Mouse (Mus musculus): ENCODE data around the gene Trmt1. TPM values are rescaled to one million over a fixed set of nuclear protein-coding genes. Genes with fewer than 3 reads are reported as not detected.

Trmt1 gene
- total RNA-seq, 2 experiments from 2014 or later = 99.8 to 105 TPM

DNA sequence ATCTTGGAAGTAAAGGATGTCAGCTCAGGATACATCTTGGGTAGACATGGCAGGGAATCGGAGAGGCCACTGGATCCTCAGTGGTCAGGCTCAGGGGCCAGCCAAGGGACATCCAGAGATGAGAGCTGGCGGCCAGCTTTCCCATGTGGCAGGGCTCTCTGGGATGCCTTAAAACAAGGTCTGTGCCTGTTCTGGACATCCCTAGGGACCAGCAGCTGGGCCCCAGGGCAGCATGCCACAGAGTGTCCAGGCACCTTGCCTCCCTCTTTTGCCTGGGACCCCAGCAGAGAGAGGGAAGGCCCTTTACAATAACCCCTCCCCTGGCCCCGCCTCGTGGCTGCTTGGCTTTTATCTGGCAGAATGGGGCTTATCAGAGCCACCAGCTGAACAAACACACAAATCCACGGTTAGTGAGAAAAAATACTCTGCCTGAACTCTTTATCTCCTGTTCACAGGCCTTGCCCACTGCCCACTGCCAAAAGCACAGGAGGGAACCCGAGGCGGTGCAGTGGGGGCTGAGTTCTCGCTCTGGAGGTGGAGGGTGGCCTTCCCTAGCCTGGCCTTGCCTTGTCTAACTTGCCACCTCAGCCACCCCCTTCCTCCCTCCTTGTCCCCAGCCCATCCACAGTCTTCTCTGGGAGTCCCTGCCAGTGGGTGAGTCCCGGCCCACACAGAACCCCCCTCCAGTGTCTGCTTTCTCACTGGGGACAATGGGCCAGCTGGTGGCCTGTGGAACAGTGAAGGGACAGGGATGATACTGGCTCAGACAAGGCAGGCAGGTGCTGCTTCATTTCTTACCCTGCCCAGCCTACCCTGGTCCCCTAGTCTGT lies 44.6 kb downstream of the Trmt1 start:
- no peak for DNase-seq (ENCODE audit: low spot score in 2 of 2)

DNA sequence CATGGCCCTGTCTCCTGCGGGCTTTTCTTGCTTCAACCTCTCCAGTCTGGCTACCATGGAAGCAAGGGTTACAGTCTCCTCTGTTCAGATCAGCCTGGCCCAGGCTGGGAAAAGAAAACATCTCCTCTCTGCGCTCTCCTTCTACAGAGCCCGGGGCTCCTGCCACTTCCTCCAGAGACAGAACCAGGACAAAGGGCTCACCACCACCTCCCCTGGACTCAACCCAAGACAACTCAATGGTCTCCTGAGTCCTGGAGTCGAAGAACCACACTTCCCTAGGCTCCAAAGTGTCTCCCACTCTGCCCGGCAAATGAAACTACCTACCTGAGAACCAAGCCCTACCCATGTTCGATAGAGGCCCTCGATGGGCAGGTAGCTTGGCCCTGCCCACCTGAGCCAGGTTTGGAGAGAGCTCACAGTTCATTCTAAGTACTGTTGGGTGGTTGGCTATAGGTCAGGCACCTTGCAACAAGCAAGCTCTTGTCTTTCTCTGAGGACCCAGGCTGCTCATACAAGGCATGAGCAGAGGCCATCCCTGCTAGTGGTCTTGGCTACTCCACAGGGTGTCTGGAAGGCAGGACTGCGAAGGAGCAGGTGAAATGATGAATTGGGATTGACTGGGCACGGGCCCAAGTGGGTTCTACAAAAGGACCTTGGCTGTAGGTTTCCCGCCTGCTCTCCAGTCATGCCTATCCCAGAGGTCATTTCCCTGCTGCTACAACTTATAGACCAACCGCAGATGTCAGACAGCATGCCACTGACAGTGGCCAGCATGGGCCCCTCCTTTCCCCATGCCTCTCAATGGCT lies 45.5 kb downstream of the Trmt1 start:
- DNase-seq (ENCODE audit: low spot score in 2 of 2) = no peak

DNA sequence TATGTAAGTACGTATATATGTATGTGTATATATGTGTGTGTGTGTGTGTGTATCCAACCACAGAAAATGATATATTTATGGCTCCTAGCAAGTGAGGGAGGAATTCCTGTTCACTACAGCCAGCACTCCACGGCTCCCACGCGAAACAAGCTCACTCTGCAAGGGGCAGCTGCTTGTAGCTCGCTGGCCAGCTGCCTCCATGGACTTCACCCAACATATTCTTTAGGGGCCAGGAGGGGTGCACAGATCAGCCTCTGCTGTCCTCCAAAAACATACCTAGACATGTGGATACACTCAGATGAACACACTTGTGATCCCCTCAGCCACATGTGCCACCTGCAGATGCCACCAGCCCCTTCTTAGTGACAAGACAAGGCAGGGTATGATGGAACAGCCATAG lies 46.4 kb downstream of the Trmt1 start:
- DNase-seq (ENCODE audit: low spot score in 2 of 2) = no peak

GRCm38 (mm10) chr8:84732996-84733395 lies 46.9 kb downstream of the Trmt1 start:
- DNase-seq (ENCODE audit: low spot score in 2 of 2) = no peak

GRCm38 (mm10) chr8:84733959-84734358 lies 47.9 kb downstream of the Trmt1 start:
- no peak for DNase-seq (ENCODE audit: low spot score in 2 of 2)

DNA sequence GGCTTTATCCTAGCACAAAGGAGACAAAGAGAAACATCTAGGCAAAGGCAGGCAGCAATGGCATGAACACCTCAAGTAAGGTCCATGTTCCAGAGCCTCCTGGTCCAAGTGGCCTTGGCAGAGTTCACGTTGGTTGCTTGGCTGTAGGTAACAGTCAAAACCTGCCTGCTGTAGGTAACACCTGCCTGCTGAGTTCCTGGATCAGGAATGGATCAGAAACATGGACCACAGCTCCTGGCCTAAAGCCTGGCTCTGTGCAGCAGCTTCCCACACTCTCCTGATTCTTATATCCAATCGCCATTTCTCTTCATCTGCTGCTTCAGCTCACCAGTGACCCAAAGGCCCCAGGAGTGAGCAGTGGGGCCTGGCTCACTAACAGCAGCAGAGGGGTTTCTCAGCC lies 48.6 kb downstream of the Trmt1 start:
- DNase-seq (ENCODE audit: low spot score in 2 of 2) = no peak

DNA sequence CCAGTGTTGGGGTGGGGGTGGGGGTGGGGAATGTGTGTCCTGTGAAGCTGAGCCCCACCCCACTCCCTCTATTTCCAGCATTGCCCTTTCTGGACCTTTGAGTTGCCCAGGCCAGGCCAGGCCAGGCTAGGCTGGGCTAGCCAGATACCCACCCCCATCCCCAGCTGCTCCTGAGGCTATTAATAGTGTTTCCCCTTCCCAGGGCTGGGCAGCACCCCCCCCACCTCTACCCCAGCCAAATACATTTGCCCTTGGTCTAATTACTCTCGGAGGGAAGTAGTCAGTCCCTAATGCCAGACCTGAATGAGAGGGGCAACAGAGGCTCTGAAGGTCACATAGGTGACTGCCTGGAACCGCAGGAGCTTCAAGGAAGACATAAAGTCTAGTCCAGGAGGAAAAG lies 49.5 kb downstream of the Trmt1 start:
- no peak for DNase-seq (ENCODE audit: low spot score in 2 of 2)

GRCm38 (mm10) chr8:84736521-84736920 lies 50.4 kb downstream of the Trmt1 start:
- DNase-seq (ENCODE audit: low spot score in 2 of 2) = no peak

DNA sequence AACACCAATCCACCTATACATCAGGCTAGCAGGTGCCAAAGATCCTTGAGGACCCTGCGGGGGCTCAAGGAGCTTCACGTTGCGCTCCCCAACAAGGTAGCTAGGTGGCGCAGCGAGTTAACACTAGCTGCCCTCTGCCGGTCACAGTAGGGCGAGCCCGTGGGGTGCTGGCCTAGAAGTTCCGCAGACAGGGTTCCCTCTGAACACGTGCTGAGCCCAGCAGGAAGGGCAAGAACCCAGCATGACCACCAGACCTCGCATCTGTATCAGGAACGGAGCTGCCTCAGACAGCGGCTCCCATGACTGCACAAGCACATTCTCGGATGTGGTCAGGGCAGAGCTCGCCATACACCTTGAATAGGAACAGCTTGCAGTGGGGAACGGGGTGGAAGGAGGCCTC lies 51.5 kb downstream of the Trmt1 start:
- DNase-seq (ENCODE audit: low spot score in 2 of 2) = peak; percentile 78 to 84

GRCm38 (mm10) chr8:84738266-84738665 lies 52.2 kb downstream of the Trmt1 start:
- DNase-seq (ENCODE audit: low spot score in 2 of 2) = no peak

GRCm38 (mm10) chr8:84738715-84739400 lies 52.8 kb downstream of the Trmt1 start:
- DNase-seq (ENCODE audit: low spot score in 2 of 2) = no peak

GRCm38 (mm10) chr8:84739401-84739742 lies 53.3 kb downstream of the Trmt1 start:
- DNase-seq (ENCODE audit: low spot score in 2 of 2) = no peak

- no peak for DNase-seq (ENCODE audit: low spot score in 2 of 2)
These were observed 55.1 kb downstream of the Trmt1 start for GRCm38 (mm10) chr8:84740895-84741843.

- no peak for DNase-seq (ENCODE audit: low spot score in 2 of 2)
These were observed 56.3 kb downstream of the Trmt1 start for GRCm38 (mm10) chr8:84742171-84743053.

DNA sequence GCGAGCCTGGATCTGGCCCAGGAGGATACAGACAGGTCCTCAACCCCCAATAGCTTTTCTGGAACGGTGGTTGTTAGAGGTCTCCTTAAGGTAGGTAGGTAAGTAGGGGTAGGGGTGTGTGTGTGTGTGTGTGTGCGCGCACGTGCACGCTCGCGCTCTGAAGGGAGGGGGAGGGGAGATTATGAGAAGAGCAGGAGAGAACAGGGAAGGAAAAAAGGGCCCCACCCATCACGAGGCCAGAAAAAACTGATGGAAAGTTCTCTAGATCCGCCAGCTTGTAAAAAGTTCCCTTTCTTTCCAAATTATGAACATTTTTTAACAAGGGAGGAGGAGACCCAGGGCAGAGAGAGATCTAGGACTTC lies 56.9 kb downstream of the Trmt1 start:
- no peak for DNase-seq (ENCODE audit: low spot score in 2 of 2)

GRCm38 (mm10) chr8:84743517-84744420 lies 57.7 kb downstream of the Trmt1 start:
- DNase-seq (ENCODE audit: low spot score in 2 of 2) = peak in 1 of 2 experiments; percentile 69

DNA sequence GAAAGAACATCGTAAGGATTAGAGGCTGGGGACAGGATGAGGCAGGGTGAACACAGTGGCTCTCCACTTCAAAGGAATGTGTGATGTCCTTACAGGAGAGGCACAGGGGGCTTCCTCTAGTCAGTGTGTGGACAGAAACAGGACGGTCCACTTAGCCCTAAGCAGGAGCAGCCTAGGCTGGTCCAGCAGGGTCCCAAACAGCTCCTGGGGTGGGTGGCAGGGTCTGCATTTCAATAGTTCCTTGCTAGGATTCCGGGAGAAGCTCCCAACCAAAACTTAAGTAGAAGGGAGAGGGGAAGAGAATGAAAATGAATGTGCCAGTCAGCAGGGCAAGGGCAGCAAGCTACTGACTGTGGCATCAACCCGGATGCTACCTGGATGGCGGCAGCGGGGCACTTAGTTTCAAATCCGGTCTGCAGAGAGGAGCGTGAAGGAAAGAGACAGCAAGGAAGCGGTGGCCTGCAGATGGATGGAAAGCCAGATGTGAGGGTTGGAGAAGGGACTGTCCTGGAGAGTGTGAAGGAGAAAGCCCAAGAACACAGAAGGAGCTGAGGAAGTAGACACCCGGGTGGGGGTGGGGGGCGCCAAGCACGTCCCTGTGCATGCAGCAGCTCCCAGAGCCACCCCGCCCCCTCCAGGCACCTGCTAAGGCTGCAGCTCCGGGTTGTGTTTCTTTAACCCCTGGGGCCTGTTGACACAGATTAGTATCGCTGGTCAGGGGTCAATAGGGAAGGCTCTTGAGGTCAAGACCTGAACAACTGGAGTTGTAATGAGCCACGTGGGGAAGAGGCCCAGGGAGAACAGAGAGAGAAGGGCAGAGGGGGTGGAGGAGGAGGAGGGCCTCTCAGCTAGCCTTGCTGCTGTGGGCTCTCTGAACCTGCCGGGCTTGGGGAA lies 59.2 kb downstream of the Trmt1 start:
- no peak for DNase-seq (ENCODE audit: low spot score in 2 of 2)
